Mouse (Mus musculus): Measurements from ENCODE around the gene Eif2s3y.
A peak's percentile ranks its signal among the peaks of the same experiment; 100 is the strongest.

Gene Eif2s3y

DNA sequence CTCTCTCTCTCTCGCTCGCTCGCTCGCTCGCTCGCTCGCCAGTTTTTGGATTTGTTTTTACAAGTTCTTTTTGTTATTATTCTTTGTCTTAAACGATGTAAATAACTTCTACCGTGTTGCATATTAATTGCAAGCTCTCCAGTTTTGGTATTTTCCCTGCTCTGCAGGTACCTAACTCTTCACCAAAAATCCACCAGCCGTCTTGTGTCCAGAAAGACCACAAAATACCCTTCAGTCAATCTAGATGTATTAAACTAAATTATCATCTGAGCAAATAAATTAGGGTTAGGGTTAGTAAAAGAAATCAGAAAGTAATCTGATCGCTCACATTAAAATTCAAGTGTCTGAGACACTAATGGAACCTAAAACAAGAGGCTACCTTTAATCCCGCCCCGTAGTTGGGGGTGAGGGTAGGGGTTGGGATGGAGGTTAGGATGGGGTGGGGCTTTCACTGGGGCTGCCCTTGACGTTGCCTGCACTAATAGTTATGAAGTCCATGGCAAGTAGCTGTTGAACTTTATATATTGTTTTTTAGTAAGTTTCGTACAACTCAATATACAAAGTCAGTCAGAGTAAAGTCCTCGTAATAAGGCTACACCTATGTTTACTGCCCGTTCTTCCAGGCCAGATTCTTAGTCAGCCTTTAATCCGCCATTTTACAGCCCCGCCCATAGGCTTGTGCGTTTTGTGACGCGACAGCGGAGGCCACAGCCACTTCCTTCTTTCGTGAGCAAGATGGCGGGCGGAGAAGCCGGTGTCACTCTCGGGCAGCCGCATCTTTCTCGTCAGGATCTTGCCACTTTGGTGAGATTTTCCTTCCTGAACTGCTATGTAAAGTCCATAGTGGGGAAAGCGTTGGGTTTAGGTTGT lies at the start of gene Eif2s3y:
TSS of gene Eif2s3y (plus strand) at position 662 of the 870 bp plus-strand sequence.
- DNase-seq, result peak; percentile 74
